Mouse (Mus musculus) kidney, postnatal 0 days (tissue): ENCODE data around the gene Cav2. TPM values are rescaled to one million over a fixed set of nuclear protein-coding genes. Genes with fewer than 3 reads are reported as not detected.

Experiments used
- ATAC-seq: fragments of 200-750 bp; cut with Nextera tagmentation; replicated peaks from 2 replicates; pipeline ENCODE4 v1.8.0; 2017; ENCODE audit warnings: low read depth, moderate number of reproducible peaks, moderate TSS enrichment, moderate library complexity; ENCODE audit not compliant: low FRiP score
- DNase-seq: peaks from one replicate; pipeline ENCODE4 v3.0.0-alpha.2; 2016; ENCODE audit warnings: low spot score
- H3K27ac ChIP-seq: fragments of 300-500 bp; sonication (generic); 2 replicates; pipeline ENCODE4 v1.5.1; 2014; ENCODE audit warnings: mild to moderate bottlenecking
- H3K27me3 ChIP-seq: fragments of 300-500 bp; sonication (generic); 2 replicates; pipeline ENCODE4 v1.6.1; 2014; ENCODE audit warnings: low read length, mixed read lengths; ENCODE audit not compliant: insufficient read depth
- H3K36me3 ChIP-seq: fragments of 300-500 bp; sonication (generic); 2 replicates; pipeline ENCODE4 v1.6.1; 2014; ENCODE audit warnings: low read length, mixed read lengths; ENCODE audit not compliant: insufficient read depth
- H3K4me1 ChIP-seq: fragments of 300-500 bp; sonication (generic); replicated peaks from 2 replicates; pipeline ENCODE4 v1.6.1; 2014; ENCODE audit warnings: antibody characterized with exemption, low read length, mixed read lengths; ENCODE audit not compliant: insufficient read depth
- H3K4me2 ChIP-seq: fragments of 300-500 bp; sonication (generic); 2 replicates; pipeline ENCODE4 v1.6.1; 2014; ENCODE audit warnings: mild to moderate bottlenecking, low read length, moderate library complexity, mixed read lengths
- H3K4me3 ChIP-seq: fragments of 300-500 bp; sonication (generic); replicated peaks from 2 replicates; pipeline ENCODE4 v1.5.1; 2014; ENCODE audit warnings: low read depth, low read length
- H3K9ac ChIP-seq: fragments of 300-500 bp; sonication (generic); 2 replicates; pipeline ENCODE4 v1.6.1; 2014; ENCODE audit warnings: low read depth, low read length
- H3K9me3 ChIP-seq: fragments of 300-500 bp; sonication (generic); replicated peaks from 2 replicates; pipeline ENCODE4 v1.6.1; 2016; ENCODE audit warnings: low read length, inconsistent platforms, mixed read lengths
- CTCF ChIP-seq: IDR thresholded peaks from 2 replicates; pipeline ENCODE4 v1.5.1; 2016; ENCODE audit warnings: antibody characterized with exemption, low read depth, mild to moderate bottlenecking, moderate library complexity
- WGBS: fragments of 180-500 bp; shearing (Covaris S2); extraction: QIAGEN DNeasy Blood & Tissue Kit; methylation state at CpG from one replicate; pipeline ENCODE4 v1.1.7; 2014; 5-methylcytosine and 5-hydroxymethylcytosine counted together
- polyA plus RNA-seq: library from polyadenylated mRNA; unstranded; fragments of >200 nt; fragmentation: Nextera tagmentation; extraction: Ambion mirVana; gene quantifications from 2 replicates; pipeline ENCODE4 v1.2.1, GENCODE M21; 2015

Gene Cav2
- polyA plus RNA-seq, 1 experiment from 2014 or later = 53.9 TPM

DNA sequence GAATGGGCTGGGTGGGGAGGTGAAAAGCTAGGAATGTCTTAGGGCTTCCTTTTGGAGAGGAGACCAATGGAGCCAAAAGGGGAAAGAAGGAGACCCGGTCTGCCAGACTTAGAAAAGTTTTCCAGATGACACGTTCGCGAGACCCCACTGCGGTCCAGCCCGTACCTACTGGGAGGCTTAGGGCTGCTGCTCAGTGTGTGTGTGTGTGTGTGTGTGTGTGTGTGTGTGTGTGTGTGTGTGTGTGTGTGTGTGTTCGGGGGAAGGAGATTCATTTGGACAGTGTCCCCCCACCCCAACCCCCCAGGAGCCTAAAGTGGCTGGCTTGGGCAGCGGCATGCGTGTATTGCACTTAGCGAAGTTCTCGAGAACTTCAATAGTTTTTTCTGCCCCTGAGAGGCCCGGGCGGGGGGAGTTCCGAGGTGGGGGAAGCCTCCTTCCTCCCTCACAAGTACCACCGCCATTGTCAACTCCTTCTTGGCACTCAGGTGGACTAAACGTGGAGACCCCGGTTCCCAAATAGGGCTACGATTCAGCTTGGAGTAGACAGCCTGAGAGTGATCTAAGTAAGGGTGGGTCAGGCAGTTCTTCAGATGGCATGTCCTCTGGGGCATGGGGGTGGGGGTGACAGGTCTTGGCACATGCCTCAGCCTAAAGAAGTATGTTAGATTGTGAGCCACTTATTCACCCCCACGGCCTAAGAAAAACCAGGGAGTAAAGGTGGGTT lies 25.8 kb downstream of the Cav2 start:
- Histone ChIP-seq H3K36me3 (no peaks in the 10 kb centered on the region), H3K4me2 (peak overlapping the region; percentile 96), H3K4me3 (peak overlapping the region; percentile 52), H3K4me1 (no peaks in the 10 kb centered on the region), H3K27me3 (no peaks in the 10 kb centered on the region), H3K9ac (peak overlapping the region; percentile 50), H3K27ac (peak overlapping the region; percentile 61), H3K9me3 (no peaks in the 10 kb centered on the region)
- no peak for DNase-seq
- peak; percentile 31; the same call in 1 of the 2 replicates for ATAC-seq
- no peak for TF ChIP-seq CTCF
- under 1% methylated on average over 18 of the region's 19 CpGs for WGBS

DNA sequence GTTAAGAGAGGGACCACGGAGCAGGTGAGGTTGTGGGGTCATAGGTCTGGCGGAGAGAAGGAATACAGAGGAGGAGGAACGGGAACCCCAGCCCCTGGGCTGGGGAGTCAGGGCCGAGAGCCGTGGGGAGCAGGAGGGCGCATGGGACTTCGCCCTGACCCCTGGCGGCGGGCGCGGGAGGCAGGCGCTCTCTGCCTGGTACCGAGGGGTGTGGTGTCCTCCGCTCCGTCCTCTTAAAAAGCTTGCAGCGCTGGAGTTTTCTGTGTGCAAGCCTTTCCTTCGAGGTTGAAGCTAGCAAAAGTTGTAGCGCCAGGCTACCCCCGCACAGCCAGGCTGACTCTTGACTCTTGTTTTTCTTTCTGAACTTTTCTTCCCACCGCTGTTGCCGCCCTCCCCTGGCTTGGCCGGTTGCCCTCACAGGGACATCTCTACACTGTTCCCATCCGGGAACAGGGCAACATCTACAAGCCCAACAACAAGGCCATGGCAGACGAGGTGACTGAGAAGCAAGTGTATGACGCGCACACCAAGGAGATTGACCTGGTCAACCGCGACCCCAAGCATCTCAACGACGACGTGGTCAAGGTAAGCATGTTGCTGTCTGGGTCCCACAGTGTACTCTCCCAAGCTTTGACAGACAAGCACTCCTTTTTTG lies 26.6 kb downstream of the Cav2 start:
- peak overlapping the region; percentile 50; the same call in 1 of the 2 replicates for H3K9ac ChIP-seq
- no peaks in the 10 kb centered on the region for H3K36me3 ChIP-seq
- TF ChIP-seq CTCF = peak; percentile 75
- WGBS = 4% methylated on average over 31 of the region's 31 CpGs
- peak overlapping the region; percentile 96 for H3K4me2 ChIP-seq
- no peak overlapping the region for H3K27ac ChIP-seq
- H3K4me1 ChIP-seq = no peaks in the 10 kb centered on the region
- H3K9me3 ChIP-seq = no peaks in the 10 kb centered on the region
- DNase-seq (peak; percentile 79), ATAC-seq (peak; percentile 92)
- no peaks in the 10 kb centered on the region for H3K27me3 ChIP-seq
- H3K4me3 ChIP-seq = peak overlapping the region; percentile 52

DNA sequence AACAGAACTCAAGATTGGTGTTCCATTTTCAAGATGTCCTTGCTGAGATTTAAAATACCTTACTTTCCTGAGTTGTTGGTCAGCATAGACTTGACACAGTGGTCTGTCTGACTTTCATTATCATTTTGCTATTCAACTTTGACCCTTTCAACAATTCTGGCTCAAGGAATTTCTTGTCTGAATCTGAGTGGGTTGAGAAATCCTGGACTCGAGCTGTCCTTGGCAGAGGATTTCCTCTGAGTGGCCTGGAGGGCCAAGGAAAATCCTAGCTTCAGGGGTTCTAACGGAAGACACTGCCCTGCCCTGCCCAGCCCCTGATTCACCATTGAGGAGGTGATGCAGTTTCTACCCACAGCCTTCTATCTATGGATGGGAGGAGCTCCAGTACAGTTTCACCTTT lies 27.7 kb downstream of the Cav2 start:
- TF ChIP-seq CTCF = no peak
- Histone ChIP-seq H3K4me2 (peak overlapping the region; percentile 25; the same call in 1 of the 2 replicates), H3K36me3 (no peaks in the 10 kb centered on the region), H3K27me3 (no peaks in the 10 kb centered on the region), H3K4me1 (no peaks in the 10 kb centered on the region), H3K27ac (no peak overlapping the region), H3K4me3 (no peak overlapping the region), H3K9me3 (no peaks in the 10 kb centered on the region), H3K9ac (no peak overlapping the region)
- ATAC-seq (no peak), DNase-seq (no peak)
- 53% methylated on average over 2 of the region's 2 CpGs for WGBS

DNA sequence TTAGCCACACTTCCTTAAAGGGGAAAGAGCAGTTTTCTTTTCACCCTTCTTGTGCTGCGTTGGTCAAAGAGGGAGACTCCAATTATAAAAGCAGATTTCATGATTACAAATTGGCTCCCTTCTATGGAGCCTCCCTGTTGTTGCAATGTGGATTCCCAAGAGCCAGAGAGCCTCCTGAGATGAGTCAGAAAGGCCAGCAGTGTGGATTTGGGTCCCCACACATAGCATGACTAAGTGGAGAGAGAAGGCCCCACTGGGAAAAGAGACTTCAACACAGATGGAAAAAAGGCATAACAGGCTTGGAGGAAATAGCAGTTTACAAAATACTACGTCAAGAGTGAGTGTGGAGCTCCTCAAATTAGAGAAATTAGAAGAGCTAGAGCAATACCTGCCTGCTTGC lies 28.3 kb downstream of the Cav2 start:
- ATAC-seq = no peak
- no peak for DNase-seq
- Histone ChIP-seq H3K4me2 (peak overlapping the region; percentile 5; the same call in 1 of the 2 replicates), H3K27me3 (no peaks in the 10 kb centered on the region), H3K36me3 (no peaks in the 10 kb centered on the region), H3K9me3 (no peaks in the 10 kb centered on the region), H3K4me3 (no peak overlapping the region), H3K4me1 (no peaks in the 10 kb centered on the region), H3K9ac (no peak overlapping the region), H3K27ac (no peak overlapping the region)
- no peak for TF ChIP-seq CTCF
- WGBS = 77% methylated on average over 2 of the region's 2 CpGs

DNA sequence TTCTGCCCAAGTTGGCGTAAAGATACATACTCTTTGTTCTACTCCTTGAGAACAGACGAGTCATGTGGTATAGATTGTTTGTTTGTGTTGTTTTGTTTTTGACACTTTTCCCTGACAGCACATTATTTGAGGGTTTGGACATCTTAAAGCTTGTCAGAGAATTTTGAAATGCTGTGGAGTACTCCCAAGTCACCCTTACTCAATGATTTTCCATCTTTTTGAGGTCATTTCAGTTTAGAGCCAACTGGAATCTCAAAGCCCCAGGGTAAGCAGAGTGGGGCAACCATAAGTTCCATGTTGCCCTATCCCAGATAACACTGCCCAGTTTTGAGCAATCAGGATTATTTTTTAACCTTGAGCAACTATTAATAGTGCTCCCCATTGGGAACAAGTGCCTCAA lies 33.3 kb downstream of the Cav2 start:
- no peaks in the 10 kb centered on the region for H3K4me1 ChIP-seq
- no peak overlapping the region for H3K9ac ChIP-seq
- TF ChIP-seq CTCF = no peak
- no peak overlapping the region for H3K4me3 ChIP-seq
- no peaks in the 10 kb centered on the region for H3K36me3 ChIP-seq
- H3K27me3 ChIP-seq = no peaks in the 10 kb centered on the region
- H3K9me3 ChIP-seq = no peaks in the 10 kb centered on the region
- ATAC-seq (no peak), DNase-seq (no peak)
- no peak overlapping the region; the same call in 1 of the 2 replicates for H3K27ac ChIP-seq
- WGBS = 89% methylated on average over 2 of the region's 2 CpGs
- H3K4me2 ChIP-seq = no peak overlapping the region

DNA sequence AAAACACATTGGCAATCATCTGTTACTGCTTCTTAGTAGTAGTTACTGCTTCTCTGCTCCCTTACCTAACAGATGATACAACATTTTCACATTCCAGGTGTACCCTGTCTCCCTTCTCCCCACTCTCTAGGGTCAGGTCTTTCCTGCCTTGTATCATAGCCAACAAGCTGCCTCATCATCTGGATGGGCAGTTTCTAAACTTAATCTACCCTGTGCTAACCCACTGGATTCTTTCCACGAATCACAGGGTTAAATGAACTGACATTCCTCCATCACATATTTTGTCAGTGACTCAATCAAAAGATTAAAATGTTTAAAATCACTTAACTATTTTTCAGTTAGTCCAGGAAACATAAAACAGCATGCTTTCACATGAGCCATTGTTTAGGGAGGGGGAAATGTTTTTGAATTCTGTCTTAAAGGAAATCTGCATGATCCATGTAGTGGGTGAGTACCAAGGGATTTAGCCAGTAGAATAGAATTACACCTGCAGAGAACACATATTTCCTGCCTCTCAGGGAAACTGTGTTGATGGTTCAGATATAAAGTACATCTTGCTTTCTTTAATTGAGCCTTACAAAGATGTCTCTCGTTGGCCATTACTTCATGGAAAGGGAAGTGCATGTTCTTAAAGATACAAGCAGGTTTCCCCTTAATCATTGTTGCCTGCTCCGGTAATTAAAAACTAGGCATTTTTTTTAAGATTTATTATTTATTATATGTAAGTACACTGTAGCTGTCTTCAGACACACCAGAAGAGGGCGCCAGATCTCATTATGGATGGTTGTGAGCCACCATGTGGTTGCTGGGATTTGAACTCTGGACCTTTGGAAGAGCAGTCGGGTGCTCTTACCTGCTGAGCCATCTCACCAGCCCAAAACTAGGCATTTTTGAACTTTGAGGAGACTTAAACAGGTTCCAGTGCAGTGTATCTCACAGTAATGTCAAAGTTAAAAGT lies 34.0 kb downstream of the Cav2 start:
- no peak overlapping the region for H3K4me3 ChIP-seq
- H3K27me3 ChIP-seq = no peaks in the 10 kb centered on the region
- no peak for ATAC-seq

More for the DNA sequence above, 34.0 kb downstream of the Cav2 start:
- 82% methylated on average over 5 of the region's 5 CpGs for WGBS
- no peak for TF ChIP-seq CTCF
- H3K36me3 ChIP-seq = no peaks in the 10 kb centered on the region
- H3K9ac ChIP-seq = no peak overlapping the region
- H3K4me1 ChIP-seq = no peaks in the 10 kb centered on the region
- no peaks in the 10 kb centered on the region for H3K9me3 ChIP-seq
- DNase-seq = no peak
- no peak overlapping the region for H3K4me2 ChIP-seq
- no peak overlapping the region for H3K27ac ChIP-seq
